Mouse (Mus musculus): Measurements from ENCODE around the gene Scarb1. TPM values are rescaled to one million over a fixed set of nuclear protein-coding genes. Genes with fewer than 3 reads are reported as not detected.

The Scarb1 gene
- polyA plus RNA-seq, 1 experiment = 16.8 TPM

GRCm38 (mm10) chr5:125235398-125235797 is 105.5 kb downstream of the Scarb1 start:
- DNase-seq = no peak
- Histone ChIP-seq H3K4me1 (ENCODE audit: control insufficient read depth, insufficient read depth, low read length) (peaks cover 4% of the 10 kb centered on the region), H3K27ac (ENCODE audit: insufficient read depth, low read length) (no peak overlapping the region), H3K27me3 (ENCODE audit: control insufficient read depth, insufficient read depth, low read length) (no peaks in the 10 kb centered on the region), H3K4me3 (replicated peaks; ENCODE audit: insufficient read depth, low read depth, low read length) (no peak overlapping the region)
- no peak for TF ChIP-seq CTCF (IDR thresholded peaks at IDR 0.05; ENCODE audit: borderline replicate concordance, insufficient read depth, low read depth, low read length)
- TF ChIP-seq POLR2A (IDR thresholded peaks at IDR 0.05; ENCODE audit: borderline replicate concordance, insufficient read depth, low read length) = no peak
- WGBS = 98% methylated on average over 3 of the region's 3 CpGs

DNA sequence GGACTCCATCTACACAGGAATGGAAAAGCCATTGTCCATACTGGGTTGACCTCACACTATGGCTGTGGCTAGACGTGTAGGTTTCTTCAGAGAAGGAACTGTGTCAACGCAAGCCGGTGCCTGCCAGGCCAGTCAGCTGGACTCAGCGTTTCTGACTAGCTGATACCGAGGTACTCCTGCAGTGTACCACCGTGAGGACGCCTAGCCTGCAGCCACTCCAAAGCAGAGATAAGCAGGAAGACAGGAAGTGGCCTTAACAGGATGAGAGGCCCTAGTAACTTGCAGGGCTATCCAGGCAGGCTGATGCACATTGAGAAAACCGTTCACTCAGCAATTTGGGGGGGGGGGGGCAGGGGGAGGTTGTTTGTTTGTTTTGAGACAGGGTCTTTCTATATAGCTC is 106.5 kb downstream of the Scarb1 start:
- TF ChIP-seq POLR2A (IDR thresholded peaks at IDR 0.05; ENCODE audit: borderline replicate concordance, insufficient read depth, low read length) (no peak), CTCF (IDR thresholded peaks at IDR 0.05; ENCODE audit: borderline replicate concordance, insufficient read depth, low read depth, low read length) (no peak)

DNA sequence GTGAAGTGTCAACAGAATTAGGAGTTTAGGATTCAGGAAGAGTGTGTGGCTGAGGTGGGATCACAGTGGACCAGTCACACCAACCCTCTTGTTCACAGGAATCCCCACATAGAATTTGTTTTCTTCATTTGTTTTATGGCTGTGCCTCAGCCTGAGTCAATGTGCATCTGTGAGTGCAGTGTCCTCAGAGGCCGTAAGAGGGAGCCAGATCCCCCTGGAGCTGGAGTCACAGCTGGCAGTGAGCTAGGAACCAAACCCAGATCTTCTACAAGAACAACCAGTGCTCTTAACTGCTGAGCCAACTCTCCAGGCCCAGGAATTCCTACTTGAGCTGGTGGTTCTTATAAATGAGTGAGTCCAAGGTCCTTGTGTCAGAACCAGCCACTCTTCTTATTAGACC is 107.4 kb downstream of the Scarb1 start:
- Histone ChIP-seq H3K27me3 (ENCODE audit: control insufficient read depth, insufficient read depth, low read length) (no peaks in the 10 kb centered on the region), H3K27ac (ENCODE audit: insufficient read depth, low read length) (no peak overlapping the region), H3K4me1 (ENCODE audit: control insufficient read depth, insufficient read depth, low read length) (peaks cover 3% of the 10 kb centered on the region; the same call in 1 of the 2 replicates), H3K4me3 (replicated peaks; ENCODE audit: insufficient read depth, low read depth, low read length) (no peak overlapping the region)
- DNase-seq = no peak
- TF ChIP-seq CTCF (IDR thresholded peaks at IDR 0.05; ENCODE audit: borderline replicate concordance, insufficient read depth, low read depth, low read length) (no peak), POLR2A (IDR thresholded peaks at IDR 0.05; ENCODE audit: borderline replicate concordance, insufficient read depth, low read length) (no peak)
- WGBS = 94% methylated on average over 1 of the region's 1 CpGs

More for the DNA sequence above, 106.5 kb downstream of the Scarb1 start:
- DNase-seq = no peak
- no peak overlapping the region for H3K27ac ChIP-seq (ENCODE audit: insufficient read depth, low read length)
- H3K4me3 ChIP-seq (replicated peaks; ENCODE audit: insufficient read depth, low read depth, low read length) = no peak overlapping the region
- peaks cover 3% of the 10 kb centered on the region; the same call in 1 of the 2 replicates for H3K4me1 ChIP-seq (ENCODE audit: control insufficient read depth, insufficient read depth, low read length)
- no peaks in the 10 kb centered on the region for H3K27me3 ChIP-seq (ENCODE audit: control insufficient read depth, insufficient read depth, low read length)
- 76% methylated on average over 8 of the region's 8 CpGs for WGBS

DNA sequence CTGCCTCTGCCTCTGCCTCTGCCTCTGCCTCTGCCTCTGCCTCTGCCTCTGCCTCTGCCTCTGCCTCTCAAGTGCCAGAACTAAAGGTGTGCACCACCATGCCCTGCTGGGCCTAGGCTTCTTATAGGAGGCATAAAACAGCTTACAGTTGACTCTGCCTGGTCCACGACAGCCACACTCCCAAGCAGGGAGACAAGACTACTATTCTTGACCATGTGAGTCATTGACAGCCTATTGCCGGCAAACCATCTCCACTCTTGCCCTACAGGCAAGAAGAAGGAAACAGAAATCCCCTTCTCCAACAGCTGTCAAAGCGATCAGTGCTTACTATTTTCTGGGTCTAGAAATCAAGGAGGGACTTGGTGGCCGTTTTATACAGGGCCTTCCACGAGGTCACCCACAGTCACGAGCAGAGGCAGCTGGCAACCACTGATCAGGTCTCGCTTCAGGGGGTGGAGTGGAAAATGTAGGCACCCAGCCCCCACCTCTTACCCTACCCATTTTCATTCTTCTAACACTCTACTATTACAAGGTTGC is 108.4 kb downstream of the Scarb1 start:
- DNase-seq = no peak
- H3K27me3 ChIP-seq (ENCODE audit: control insufficient read depth, insufficient read depth, low read length) = no peaks in the 10 kb centered on the region
- H3K4me1 ChIP-seq (ENCODE audit: control insufficient read depth, insufficient read depth, low read length) = peaks cover 3% of the 10 kb centered on the region; the same call in 1 of the 2 replicates
- TF ChIP-seq POLR2A (IDR thresholded peaks at IDR 0.05; ENCODE audit: borderline replicate concordance, insufficient read depth, low read length) = no peak
- no peak for TF ChIP-seq CTCF (IDR thresholded peaks at IDR 0.05; ENCODE audit: borderline replicate concordance, insufficient read depth, low read depth, low read length)
- no peak overlapping the region for H3K27ac ChIP-seq (ENCODE audit: insufficient read depth, low read length)
- H3K4me3 ChIP-seq (replicated peaks; ENCODE audit: insufficient read depth, low read depth, low read length) = no peak overlapping the region
- WGBS = 87% methylated on average over 7 of the region's 7 CpGs

GRCm38 (mm10) chr5:125230463-125230862 is 110.4 kb downstream of the Scarb1 start:
- no peak overlapping the region for H3K27ac ChIP-seq (ENCODE audit: insufficient read depth, low read length)
- H3K4me1 ChIP-seq (ENCODE audit: control insufficient read depth, insufficient read depth, low read length) = peaks cover 9% of the 10 kb centered on the region
- H3K27me3 ChIP-seq (ENCODE audit: control insufficient read depth, insufficient read depth, low read length) = no peaks in the 10 kb centered on the region
- no peak overlapping the region for H3K4me3 ChIP-seq (replicated peaks; ENCODE audit: insufficient read depth, low read depth, low read length)
- 72% methylated on average over 5 of the region's 5 CpGs for WGBS
- DNase-seq = no peak
- no peak for TF ChIP-seq CTCF (IDR thresholded peaks at IDR 0.05; ENCODE audit: borderline replicate concordance, insufficient read depth, low read depth, low read length)
- TF ChIP-seq POLR2A (IDR thresholded peaks at IDR 0.05; ENCODE audit: borderline replicate concordance, insufficient read depth, low read length) = no peak

GRCm38 (mm10) chr5:125229097-125229496 is 111.8 kb downstream of the Scarb1 start:
- H3K4me3 ChIP-seq (replicated peaks; ENCODE audit: insufficient read depth, low read depth, low read length) = no peak overlapping the region
- DNase-seq = no peak
- WGBS = 89% methylated on average over 2 of the region's 2 CpGs
- H3K27me3 ChIP-seq (ENCODE audit: control insufficient read depth, insufficient read depth, low read length) = no peaks in the 10 kb centered on the region
- no peak for TF ChIP-seq POLR2A (IDR thresholded peaks at IDR 0.05; ENCODE audit: borderline replicate concordance, insufficient read depth, low read length)
- TF ChIP-seq CTCF (IDR thresholded peaks at IDR 0.05; ENCODE audit: borderline replicate concordance, insufficient read depth, low read depth, low read length) = no peak
- H3K27ac ChIP-seq (ENCODE audit: insufficient read depth, low read length) = no peak overlapping the region
- peaks cover 19% of the 10 kb centered on the region for H3K4me1 ChIP-seq (ENCODE audit: control insufficient read depth, insufficient read depth, low read length)

DNA sequence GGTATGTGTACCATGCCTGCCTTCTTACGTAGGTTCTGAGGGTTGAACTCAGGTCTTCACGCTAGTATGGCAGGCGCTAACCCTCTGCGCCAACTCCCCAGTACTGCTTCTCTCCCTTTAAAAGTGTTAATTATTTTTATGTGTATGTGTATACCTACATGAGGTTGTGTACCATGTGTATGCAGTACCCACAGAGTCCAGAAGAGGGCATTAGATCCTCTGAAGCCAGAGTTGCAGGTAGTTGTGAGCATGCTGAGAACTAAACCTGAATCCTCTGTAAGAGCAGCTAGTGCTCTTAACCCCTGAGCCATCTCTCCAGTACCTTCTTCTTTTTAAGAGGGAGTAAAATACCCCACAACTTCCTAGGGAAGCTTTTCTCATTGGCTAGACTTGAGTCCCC is 113.2 kb downstream of the Scarb1 start:
- over 99% methylated on average over 4 of the region's 4 CpGs for WGBS
- TF ChIP-seq POLR2A (IDR thresholded peaks at IDR 0.05; ENCODE audit: borderline replicate concordance, insufficient read depth, low read length) (no peak), CTCF (IDR thresholded peaks at IDR 0.05; ENCODE audit: borderline replicate concordance, insufficient read depth, low read depth, low read length) (no peak)
- Histone ChIP-seq H3K4me1 (ENCODE audit: control insufficient read depth, insufficient read depth, low read length) (peaks cover 33% of the 10 kb centered on the region), H3K27ac (ENCODE audit: insufficient read depth, low read length) (no peak overlapping the region), H3K4me3 (replicated peaks; ENCODE audit: insufficient read depth, low read depth, low read length) (no peak overlapping the region), H3K27me3 (ENCODE audit: control insufficient read depth, insufficient read depth, low read length) (no peaks in the 10 kb centered on the region)
- no peak for DNase-seq

Other genes starting within 250 kb of the Scarb1 start
- gene Ncor2, start 161.9 kb downstream of the Scarb1 start, polyA plus RNA-seq (2012; rRNA removed) = 86.8 and 93.2 TPM in 2 replicates
- 0.28 and 0.41 TPM in 2 replicates for gene Gm10382, start 48.2 kb upstream of the Scarb1 start, polyA plus RNA-seq (2012; rRNA removed)
- gene Ubc, start 49.1 kb upstream of the Scarb1 start, polyA plus RNA-seq (2012; rRNA removed) = 1,009 and 1,093 TPM in 2 replicates
- gene Dhx37, start 93.0 kb upstream of the Scarb1 start, polyA plus RNA-seq (2012; rRNA removed) = 19.6 and 21.4 TPM in 2 replicates
- 37.1 and 39.1 TPM in 2 replicates for gene Bri3bp, start 100.5 kb upstream of the Scarb1 start, polyA plus RNA-seq (2012; rRNA removed)
- gene Aacs, start 134.7 kb upstream of the Scarb1 start, polyA plus RNA-seq (2012; rRNA removed) = 47.4 and 48.5 TPM in 2 replicates
- gene Tmem132b, start 190.7 kb upstream of the Scarb1 start, polyA plus RNA-seq (2012; rRNA removed) = 4.7 and 5.9 TPM in 2 replicates

All from cerebellum, adult 2 months (tissue).